Mouse (Mus musculus) hindbrain, embryonic 12.5 days (tissue): ENCODE results near the gene Camk2g. TPM values are rescaled to one million over a fixed set of nuclear protein-coding genes. Genes with fewer than 3 reads are reported as not detected.

Experiments used
- ATAC-seq: fragments of 200-750 bp; cut with Nextera tagmentation; 2 replicates; pipeline ENCODE4 v1.8.0; 2017; ENCODE audit warnings: moderate TSS enrichment; ENCODE audit not compliant: low FRiP score
- H3K27ac ChIP-seq: fragments of 300-500 bp; sonication (generic); 2 replicates; pipeline ENCODE4 v1.5.1; 2016; ENCODE audit warnings: mild to moderate bottlenecking
- H3K27me3 ChIP-seq: fragments of 300-500 bp; sonication (generic); 2 replicates; pipeline ENCODE4 v1.6.1; 2016; ENCODE audit warnings: mild to moderate bottlenecking
- H3K36me3 ChIP-seq: fragments of 300-500 bp; sonication (generic); 2 replicates; pipeline ENCODE4 v1.6.1; 2016; ENCODE audit warnings: mild to moderate bottlenecking
- H3K4me1 ChIP-seq: fragments of 300-500 bp; sonication (generic); 2 replicates; pipeline ENCODE4 v1.6.1; 2016
- H3K4me2 ChIP-seq: fragments of 300-500 bp; sonication (generic); replicated peaks from 2 replicates; pipeline ENCODE4 v1.6.1; 2016; ENCODE audit warnings: mild to moderate bottlenecking
- H3K4me3 ChIP-seq: fragments of 300-500 bp; sonication (generic); 2 replicates; pipeline ENCODE4 v1.5.1; 2016; ENCODE audit warnings: mild to moderate bottlenecking
- H3K9ac ChIP-seq: fragments of 300-500 bp; sonication (generic); 2 replicates; pipeline ENCODE4 v1.6.1; 2016; ENCODE audit warnings: mild to moderate bottlenecking, moderate library complexity
- H3K9me3 ChIP-seq: fragments of 300-500 bp; sonication (generic); replicated peaks from 2 replicates; pipeline ENCODE4 v1.6.1; 2016; ENCODE audit warnings: mild to moderate bottlenecking
- WGBS: fragments of 180-500 bp; shearing (Covaris S2); methylation state at CpG from one replicate; pipeline ENCODE4 v1.1.7; 2016; 5-methylcytosine and 5-hydroxymethylcytosine counted together
- polyA plus RNA-seq: library from polyadenylated mRNA; unstranded; fragments of >200 nt; fragmentation: Nextera tagmentation; extraction: Ambion mirVana; gene quantifications from 2 replicates; pipeline ENCODE4 v1.2.1, GENCODE M21; 2016

The Camk2g gene
- 72.8 and 75.5 TPM in 2 replicates for polyA plus RNA-seq

DNA sequence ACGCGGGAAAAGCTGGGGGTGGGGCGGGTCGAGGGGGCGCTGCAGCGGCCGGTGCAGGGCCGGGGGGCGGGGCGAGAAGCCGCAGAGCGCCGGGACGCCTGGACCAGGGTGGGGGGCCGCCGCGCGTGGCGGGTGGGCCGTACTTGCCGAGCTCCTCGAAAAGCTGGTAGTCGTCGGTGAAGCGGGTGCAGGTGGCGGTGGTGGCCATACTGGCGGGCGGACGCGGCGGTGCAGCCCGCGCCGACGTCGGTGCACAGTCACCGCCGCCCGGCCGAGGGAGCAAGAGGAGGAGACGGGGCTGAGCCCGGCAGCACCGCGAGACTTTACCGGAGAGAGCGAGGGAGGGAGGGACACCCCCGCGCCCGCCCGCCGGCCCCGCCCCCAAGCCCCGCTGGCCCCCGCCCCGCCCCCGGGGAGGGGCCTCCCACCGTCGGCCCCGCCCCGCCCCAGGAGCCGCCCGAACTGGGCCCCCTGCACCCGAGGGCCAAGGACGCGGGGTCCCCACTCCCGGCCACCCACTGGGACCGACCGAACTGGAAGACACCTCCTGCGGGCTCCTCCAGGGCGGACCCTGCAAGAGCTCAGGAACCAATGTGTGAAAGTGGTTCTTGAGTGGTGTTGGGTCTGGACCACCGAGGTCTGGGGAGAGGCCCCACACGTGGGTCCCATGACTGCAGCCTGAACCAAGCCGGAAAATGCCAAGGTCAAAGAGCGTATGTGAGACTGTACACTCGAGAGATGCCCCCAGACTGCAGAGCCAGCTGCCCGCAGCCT lies at the start of gene Camk2g:
Gene Camk2g, minus strand, starts transcription at position 331 of the 774 bp plus-strand sequence.
- Histone ChIP-seq H3K9ac (peak within 1 kb of the TSS; percentile 94), H3K9me3 (no peaks in the 10 kb centered on the region), H3K4me2 (peak within 1 kb of the TSS; percentile 84), H3K4me3 (peak within 1 kb of the TSS; percentile 93), H3K4me1 (peaks cover 44% of the 10 kb centered on the region), H3K27ac (peak within 1 kb of the TSS; percentile 91), H3K36me3 (peaks cover 21% of the 10 kb centered on the region), H3K27me3 (no peaks in the 10 kb centered on the region)
- peak; percentile 86 for ATAC-seq
- WGBS = under 1% methylated on average over 66 of the region's 76 CpGs

DNA sequence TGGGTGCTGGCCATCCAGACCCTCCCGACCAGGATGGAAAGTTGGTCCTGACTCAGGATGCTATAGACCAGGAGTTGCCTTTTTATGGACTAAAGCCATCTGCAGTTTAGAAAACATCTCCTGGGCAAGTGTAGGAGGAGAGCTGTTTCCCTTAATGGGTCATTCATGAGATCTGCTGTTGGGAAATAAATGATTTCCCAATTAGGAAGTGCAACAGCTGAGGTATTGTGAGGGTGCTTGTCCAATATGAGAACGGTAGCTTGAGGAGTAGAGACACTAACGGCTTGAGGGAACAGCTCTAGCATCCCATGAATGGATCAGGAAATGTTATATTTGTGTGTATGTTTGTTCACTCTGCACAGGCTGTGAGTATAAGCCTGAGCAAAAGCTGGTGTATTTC lies 48.7 kb upstream of the Camk2g start:
- no peaks in the 10 kb centered on the region for H3K9me3 ChIP-seq
- H3K9ac ChIP-seq = no peak overlapping the region
- H3K27ac ChIP-seq = no peak overlapping the region
- 86% methylated on average over 3 of the region's 3 CpGs for WGBS
- no peaks in the 10 kb centered on the region for H3K36me3 ChIP-seq
- H3K27me3 ChIP-seq = peaks cover 3% of the 10 kb centered on the region; the same call in 1 of the 2 replicates
- ATAC-seq = no peak
- no peaks in the 10 kb centered on the region for H3K4me1 ChIP-seq
- H3K4me2 ChIP-seq = no peak overlapping the region
- H3K4me3 ChIP-seq = no peak overlapping the region

DNA sequence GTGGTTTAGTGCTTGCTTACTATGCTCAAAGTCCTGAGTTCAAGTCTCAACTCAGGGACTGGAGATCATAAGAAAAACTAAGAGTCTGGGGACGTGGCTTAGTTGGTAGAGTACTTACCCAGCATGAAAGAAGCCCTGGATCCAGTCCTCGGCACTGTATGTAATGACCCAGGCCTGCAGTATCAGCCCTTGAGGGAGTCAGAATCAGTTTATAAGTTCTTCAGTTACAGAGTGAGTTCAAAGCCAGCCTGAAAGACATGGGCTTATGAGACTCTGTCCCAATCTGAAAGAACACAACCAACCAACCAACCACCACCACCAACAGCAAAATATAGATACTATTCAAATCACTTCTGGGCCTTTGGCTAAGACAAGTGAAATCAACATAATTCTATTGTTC lies 47.6 kb upstream of the Camk2g start:
- H3K27me3 ChIP-seq = peaks cover 5% of the 10 kb centered on the region; the same call in 1 of the 2 replicates
- H3K9ac ChIP-seq = no peak overlapping the region
- H3K27ac ChIP-seq = no peak overlapping the region
- H3K4me2 ChIP-seq = no peak overlapping the region
- ATAC-seq = no peak
- H3K4me1 ChIP-seq = peaks cover 6% of the 10 kb centered on the region
- H3K36me3 ChIP-seq = no peaks in the 10 kb centered on the region
- H3K4me3 ChIP-seq = no peak overlapping the region
- WGBS = 89% methylated on average over 2 of the region's 2 CpGs
- H3K9me3 ChIP-seq = no peaks in the 10 kb centered on the region

DNA sequence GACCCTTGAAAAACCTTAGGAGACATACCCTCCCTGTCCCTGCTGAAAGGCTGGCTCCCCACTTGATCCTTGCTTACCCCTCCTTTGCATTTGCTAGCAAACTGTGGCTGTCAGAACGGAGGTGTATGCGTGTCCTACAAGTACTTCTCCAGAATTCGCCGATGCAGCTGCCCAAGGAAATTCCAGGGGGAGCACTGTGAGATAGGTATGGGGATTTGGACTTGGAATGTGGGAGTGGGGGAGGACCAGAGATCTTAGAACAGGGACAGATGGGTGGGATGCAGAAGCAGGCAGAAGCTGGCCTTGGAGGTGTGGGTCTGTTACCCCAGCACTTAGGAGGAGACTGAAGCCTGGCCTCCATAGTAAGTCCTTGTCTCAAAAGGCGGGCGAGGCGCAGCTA lies 43.8 kb upstream of the Camk2g start:
- Histone ChIP-seq H3K4me1 (peaks cover 6% of the 10 kb centered on the region), H3K9me3 (no peaks in the 10 kb centered on the region), H3K36me3 (no peaks in the 10 kb centered on the region), H3K27me3 (peaks cover 5% of the 10 kb centered on the region; the same call in 1 of the 2 replicates), H3K4me2 (no peak overlapping the region), H3K27ac (no peak overlapping the region), H3K4me3 (no peak overlapping the region), H3K9ac (no peak overlapping the region)
- WGBS = 75% methylated on average over 7 of the region's 7 CpGs
- ATAC-seq = no peak

DNA sequence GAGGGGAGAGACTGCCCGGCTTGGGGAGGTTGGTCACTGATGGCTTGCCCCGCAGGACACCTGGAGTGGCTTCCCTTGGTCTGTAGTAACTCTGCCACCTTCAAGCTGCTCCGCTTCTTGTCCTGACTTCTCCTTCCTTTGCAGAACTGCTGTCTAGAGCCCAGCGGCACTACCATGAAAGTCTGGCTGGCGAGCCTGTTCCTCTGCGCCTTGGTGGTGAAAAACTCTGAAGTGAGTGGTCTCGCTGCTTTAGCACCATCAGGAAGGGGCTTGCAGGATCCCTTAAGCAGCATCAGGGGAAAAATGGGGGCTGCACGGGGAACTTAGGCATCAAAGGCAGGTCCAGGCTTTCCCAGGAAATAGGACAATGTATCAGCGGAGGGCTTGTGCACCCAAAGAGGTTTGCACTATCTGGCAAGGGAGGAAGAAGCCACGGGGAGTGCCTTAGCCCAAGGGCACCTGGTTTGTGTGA lies 43.1 kb upstream of the Camk2g start:
- no peak; the same call in 1 of the 2 replicates for ATAC-seq
- Histone ChIP-seq H3K9me3 (no peaks in the 10 kb centered on the region), H3K9ac (peak overlapping the region; percentile 73), H3K4me3 (peak overlapping the region; percentile 48), H3K4me1 (peaks cover 6% of the 10 kb centered on the region), H3K27me3 (peaks cover 5% of the 10 kb centered on the region; the same call in 1 of the 2 replicates), H3K27ac (no peak overlapping the region), H3K4me2 (peak overlapping the region; percentile 94), H3K36me3 (no peaks in the 10 kb centered on the region)
- 5% methylated on average over 10 of the region's 10 CpGs for WGBS

DNA sequence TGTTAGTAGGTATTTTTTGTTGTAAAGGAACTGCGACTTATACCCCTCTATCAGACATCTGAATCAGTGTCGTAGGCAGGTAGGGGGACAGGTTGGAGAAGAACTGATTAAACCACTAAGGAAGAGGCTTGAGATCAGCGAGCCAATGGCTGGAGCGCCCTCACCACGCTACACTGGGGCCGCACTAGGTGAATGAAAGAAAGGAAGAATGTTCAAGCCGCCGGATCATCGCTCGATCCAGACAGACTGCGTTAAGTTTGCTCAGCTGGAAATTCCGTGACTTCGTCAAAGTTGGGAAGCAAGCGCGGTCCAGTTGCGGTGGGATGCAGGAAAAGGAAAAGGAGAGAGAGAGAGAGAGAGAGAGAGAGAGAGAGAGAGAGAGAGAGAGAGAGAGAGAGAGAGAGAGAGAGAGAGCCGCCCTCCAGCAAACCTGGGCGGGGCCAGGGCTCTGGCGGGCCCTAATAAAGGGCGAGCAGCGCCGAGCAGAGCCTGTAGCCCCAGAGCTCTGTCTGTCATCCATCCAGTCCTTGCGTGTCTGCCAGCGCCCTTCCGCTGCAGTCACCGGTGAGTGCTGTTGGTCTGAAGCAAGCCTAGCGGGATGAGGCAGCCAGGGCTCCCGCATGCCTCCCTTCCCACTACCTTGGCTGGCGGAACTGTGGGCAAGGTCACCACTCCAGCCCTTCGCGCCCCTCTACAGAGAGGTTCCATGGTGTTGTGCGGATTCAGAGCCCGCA lies 42.5 kb upstream of the Camk2g start, which contains the start of gene Plau:
Gene Plau, plus strand, starts transcription at position 490 of the 734 bp plus-strand sequence.
- Histone ChIP-seq H3K36me3 (no peaks in the 10 kb centered on the region), H3K27ac (no peak within 1 kb of the TSS), H3K4me3 (peak within 1 kb of the TSS; percentile 48), H3K9me3 (no peaks in the 10 kb centered on the region), H3K4me1 (peaks cover 6% of the 10 kb centered on the region), H3K9ac (peak within 1 kb of the TSS; percentile 73), H3K4me2 (peak within 1 kb of the TSS; percentile 94), H3K27me3 (peaks cover 5% of the 10 kb centered on the region; the same call in 1 of the 2 replicates)
- under 1% methylated on average over 32 of the region's 33 CpGs for WGBS
- ATAC-seq = peak; percentile 92

DNA sequence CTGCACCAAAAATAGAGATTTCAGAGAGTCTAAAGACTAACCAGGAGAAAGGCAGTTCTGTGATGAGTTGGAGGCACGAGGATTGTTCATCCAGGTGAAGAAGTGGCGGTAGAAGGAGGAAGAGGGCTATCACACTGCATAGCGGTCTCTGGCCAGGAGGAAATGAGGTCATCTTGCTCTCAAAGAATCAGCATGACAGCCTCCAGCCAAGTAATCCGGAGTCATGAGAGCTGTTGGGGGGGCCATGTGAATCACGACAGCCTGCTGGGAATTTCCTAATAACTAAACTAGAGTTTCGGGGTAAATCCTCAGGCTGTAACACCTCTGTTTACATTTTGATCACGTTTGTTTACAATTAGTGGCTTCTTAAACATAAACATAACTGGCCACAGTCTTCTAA lies 40.2 kb upstream of the Camk2g start:
- no peak for ATAC-seq
- Histone ChIP-seq H3K9me3 (no peaks in the 10 kb centered on the region), H3K36me3 (no peaks in the 10 kb centered on the region), H3K27me3 (peaks cover 5% of the 10 kb centered on the region; the same call in 1 of the 2 replicates), H3K27ac (no peak overlapping the region), H3K4me2 (no peak overlapping the region), H3K4me1 (peaks cover 6% of the 10 kb centered on the region), H3K4me3 (no peak overlapping the region), H3K9ac (no peak overlapping the region)
- WGBS = 74% methylated on average over 7 of the region's 7 CpGs

DNA sequence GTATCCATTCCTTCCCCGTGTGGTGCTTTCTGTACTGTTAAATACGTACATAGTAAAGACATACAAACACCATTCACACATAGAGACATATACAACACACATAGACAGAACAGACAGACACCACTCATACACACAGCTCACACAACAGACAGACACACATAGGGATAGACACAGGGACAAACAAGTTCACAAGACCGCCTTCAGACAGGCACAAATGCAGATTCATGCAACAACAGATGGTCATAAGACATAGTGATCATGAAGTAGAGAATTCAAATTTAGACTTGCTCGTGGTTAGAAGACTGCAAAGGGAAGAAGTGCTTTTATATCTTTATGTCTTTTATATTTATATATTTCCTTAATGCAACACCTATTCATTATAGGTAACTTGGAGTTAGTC lies 39.6 kb upstream of the Camk2g start:
- ATAC-seq = no peak
- Histone ChIP-seq H3K27me3 (peaks cover 5% of the 10 kb centered on the region; the same call in 1 of the 2 replicates), H3K4me2 (no peak overlapping the region), H3K36me3 (no peaks in the 10 kb centered on the region), H3K4me3 (no peak overlapping the region), H3K9ac (no peak overlapping the region), H3K9me3 (no peaks in the 10 kb centered on the region), H3K4me1 (peaks cover 6% of the 10 kb centered on the region), H3K27ac (no peak overlapping the region)
- WGBS = 88% methylated on average over 4 of the region's 4 CpGs

DNA sequence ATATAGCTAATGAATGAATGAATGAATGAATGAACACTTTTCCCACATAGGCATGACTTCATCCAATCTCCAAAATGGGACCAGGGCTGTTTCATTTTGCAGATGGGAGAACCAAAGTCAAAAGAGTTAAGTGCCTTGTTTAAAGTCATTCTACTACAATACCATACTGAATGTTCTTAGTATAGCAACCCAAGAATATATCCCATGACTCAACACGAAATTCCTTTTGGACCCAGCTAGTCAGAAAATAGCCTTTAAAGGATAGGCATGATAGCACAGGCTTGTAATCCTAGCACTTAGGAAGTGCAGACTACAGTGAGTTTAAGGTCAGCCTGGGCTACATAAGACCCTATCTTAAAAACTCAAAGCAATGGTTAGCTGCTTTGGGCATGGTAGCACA lies 38.0 kb upstream of the Camk2g start:
- Histone ChIP-seq H3K27me3 (no peaks in the 10 kb centered on the region), H3K9ac (no peak overlapping the region), H3K4me3 (no peak overlapping the region), H3K27ac (no peak overlapping the region), H3K4me1 (peaks cover 3% of the 10 kb centered on the region), H3K4me2 (no peak overlapping the region), H3K9me3 (no peaks in the 10 kb centered on the region), H3K36me3 (no peaks in the 10 kb centered on the region)
- ATAC-seq = no peak
- 70% methylated on average over 1 of the region's 1 CpGs for WGBS

DNA sequence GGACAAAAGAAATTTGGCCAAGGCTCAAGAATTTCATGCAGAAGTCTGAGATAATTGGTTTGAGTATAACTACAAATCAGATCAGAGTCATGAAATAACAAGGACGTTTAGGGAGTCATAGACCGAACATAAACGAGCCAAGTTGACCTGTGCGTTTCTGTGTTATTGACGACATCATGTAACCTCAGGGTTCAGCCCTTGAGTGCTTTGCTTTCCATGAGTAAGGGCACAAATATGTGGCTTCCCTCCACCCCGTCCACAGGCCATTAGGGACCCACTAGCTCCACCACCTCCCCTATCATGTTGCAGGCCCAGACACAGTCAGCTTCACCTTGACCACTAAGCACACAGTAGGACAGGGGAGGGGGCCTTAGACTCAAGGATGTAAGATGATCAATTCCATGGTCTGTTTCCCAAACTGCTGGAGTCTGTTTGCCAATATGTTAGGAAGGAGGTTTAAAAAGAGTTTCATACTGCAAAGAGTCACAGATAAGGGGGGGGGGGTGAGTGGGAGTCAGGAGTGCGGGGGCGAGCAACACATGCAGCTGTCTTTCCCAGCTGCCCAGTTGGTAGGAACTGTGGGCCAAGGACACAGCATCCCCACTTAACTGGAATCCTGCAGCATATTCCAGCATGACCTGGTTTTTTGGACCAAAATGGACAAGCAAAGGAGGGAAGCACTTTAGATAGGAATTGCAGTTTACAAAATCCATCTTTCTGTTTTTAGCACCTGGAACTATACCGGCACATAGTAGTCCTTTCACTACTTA lies 37.4 kb upstream of the Camk2g start:
- Histone ChIP-seq H3K9ac (no peak overlapping the region), H3K27ac (no peak overlapping the region), H3K36me3 (no peaks in the 10 kb centered on the region), H3K4me1 (no peaks in the 10 kb centered on the region), H3K27me3 (no peaks in the 10 kb centered on the region), H3K4me2 (no peak overlapping the region), H3K4me3 (no peak overlapping the region), H3K9me3 (no peaks in the 10 kb centered on the region)
- WGBS = 84% methylated on average over 9 of the region's 9 CpGs
- ATAC-seq = no peak

DNA sequence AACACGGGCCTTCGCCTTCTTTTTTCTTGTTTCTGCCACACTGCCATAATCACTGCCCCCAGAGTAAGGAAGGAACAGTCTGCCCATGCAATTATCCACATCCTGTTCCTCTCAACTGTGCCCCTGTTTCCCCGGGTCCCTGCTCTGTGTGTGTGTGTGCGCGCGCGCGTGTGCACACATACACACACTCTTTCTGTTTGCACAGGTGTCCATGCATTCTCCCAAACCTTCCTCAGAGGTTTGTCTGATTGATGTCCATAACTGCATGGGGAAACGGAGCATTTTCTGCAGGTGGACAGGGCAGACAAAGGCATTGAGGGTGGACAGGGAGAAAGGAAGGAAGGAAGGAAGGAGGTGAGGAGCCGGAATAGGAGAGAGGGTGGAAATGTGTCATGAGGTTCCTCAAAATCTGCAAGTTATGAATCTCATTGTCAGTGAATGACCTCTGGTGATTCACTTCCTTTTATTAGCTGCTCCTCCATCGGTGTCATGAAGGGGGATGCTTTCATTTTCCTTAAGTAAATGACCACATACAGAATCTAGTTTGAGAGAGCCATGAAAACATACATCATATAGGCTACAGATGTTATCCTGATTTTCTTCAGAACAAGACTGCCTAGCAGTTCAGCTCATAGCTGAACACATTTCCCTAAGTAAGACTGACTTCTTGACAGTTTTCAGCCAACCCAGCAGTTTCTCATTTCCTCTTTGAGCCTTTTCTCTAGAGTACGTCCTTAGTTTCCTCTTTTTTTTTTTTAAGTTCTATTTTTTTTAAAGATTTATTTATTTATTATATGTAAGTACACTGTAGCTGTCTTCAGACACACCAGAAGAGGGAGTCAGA lies 35.9 kb upstream of the Camk2g start:
- H3K4me1 ChIP-seq = no peaks in the 10 kb centered on the region
- H3K27ac ChIP-seq = no peak overlapping the region
- no peaks in the 10 kb centered on the region for H3K36me3 ChIP-seq
- H3K9ac ChIP-seq = no peak overlapping the region
- H3K9me3 ChIP-seq = no peaks in the 10 kb centered on the region
- WGBS = 84% methylated on average over 12 of the region's 12 CpGs
- no peak overlapping the region for H3K4me2 ChIP-seq
- H3K27me3 ChIP-seq = no peaks in the 10 kb centered on the region
- no peak overlapping the region for H3K4me3 ChIP-seq
- no peak for ATAC-seq
